Mouse (Mus musculus) hindbrain, embryonic 14.5 days (tissue): ENCODE data around the gene Sun3. TPM values are rescaled to one million over a fixed set of nuclear protein-coding genes. Genes with fewer than 3 reads are reported as not detected.

Experiments
- polyA plus RNA-seq: library from polyadenylated mRNA; unstranded; fragments of >200 nt; fragmentation: Nextera tagmentation; extraction: Ambion mirVana; gene quantifications from 2 replicates; pipeline ENCODE4 v1.2.1, GENCODE M21; 2014

Sun3 gene
- polyA plus RNA-seq, 1 experiment from 2014 or later, result 0.33 TPM

Other genes starting within 250 kb of the Sun3 start
- gene Pkd1l1, start 75.7 kb downstream of the Sun3 start, polyA plus RNA-seq, result 0.03 and 0.31 TPM in 2 replicates
- 10.2 and 12.7 TPM in 2 replicates for gene Hus1, start 37.8 kb downstream of the Sun3 start, polyA plus RNA-seq
- 3.0 and 3.1 TPM in 2 replicates for gene Gm11992, start 397 bp downstream of the Sun3 start, polyA plus RNA-seq
- gene Upp1, start 69.1 kb upstream of the Sun3 start, polyA plus RNA-seq, result 5.0 and 5.1 TPM in 2 replicates
- gene Abca13, start 143.0 kb upstream of the Sun3 start, polyA plus RNA-seq, result 0.03 and 0.04 TPM in 2 replicates